Mouse (Mus musculus) E14TG2a.4 (cell line): ENCODE measurements around the gene Gm26920.

ENCODE experiments used
- CTCF ChIP-seq: conservative IDR thresholded peaks from 2 replicates; pipeline ENCODE4 v1.5.1; 2014; ENCODE audit warnings: low read length
- NANOG ChIP-seq: IDR thresholded peaks from 2 replicates; pipeline ENCODE4 v1.6.1; 2014; ENCODE audit warnings: borderline replicate concordance, low read length, mixed read lengths

- TF ChIP-seq CTCF (peak; percentile 58), NANOG (no peak)
Measured at GRCm38 (mm10) chr7:30012956-30013363, 77.2 kb downstream of the Gm26920 start.
